Mouse (Mus musculus) right cerebral cortex, postnatal 10 days (tissue): Measurements from ENCODE around the gene Itga9.
A peak's percentile ranks its signal among the peaks of the same experiment; 100 is the strongest.

ENCODE experiments used
- DNase-seq, 2 experiments: peaks; one replicate each; pipeline ENCODE4 v3.0.0; 2021; ENCODE audit warnings: low spot score in 2 of 2

Itga9 gene

GRCm38 (mm10) chr9:118920798-118921515, 314.5 kb downstream of the Itga9 start:
- peak; percentile 84 to 86 for DNase-seq

DNA sequence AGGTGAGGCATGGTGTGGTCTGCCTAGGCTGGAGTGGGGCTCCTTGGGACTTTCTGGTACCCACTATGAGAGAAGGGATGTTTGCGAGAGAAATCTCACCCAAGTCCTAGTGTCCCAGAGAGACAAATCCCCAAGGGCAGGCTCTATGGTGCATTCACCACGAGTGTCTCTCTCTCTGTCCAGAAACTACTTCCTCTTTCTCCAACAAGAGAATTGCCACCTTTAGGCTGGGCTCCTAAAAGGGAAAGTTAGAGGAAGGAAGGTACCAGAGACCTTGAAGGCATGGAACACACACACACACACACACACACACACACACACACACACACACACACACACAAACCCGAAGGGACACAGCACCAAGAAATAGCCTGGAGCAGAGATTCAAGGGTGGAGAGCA, 315.4 kb downstream of the Itga9 start:
- no peak for DNase-seq

DNA sequence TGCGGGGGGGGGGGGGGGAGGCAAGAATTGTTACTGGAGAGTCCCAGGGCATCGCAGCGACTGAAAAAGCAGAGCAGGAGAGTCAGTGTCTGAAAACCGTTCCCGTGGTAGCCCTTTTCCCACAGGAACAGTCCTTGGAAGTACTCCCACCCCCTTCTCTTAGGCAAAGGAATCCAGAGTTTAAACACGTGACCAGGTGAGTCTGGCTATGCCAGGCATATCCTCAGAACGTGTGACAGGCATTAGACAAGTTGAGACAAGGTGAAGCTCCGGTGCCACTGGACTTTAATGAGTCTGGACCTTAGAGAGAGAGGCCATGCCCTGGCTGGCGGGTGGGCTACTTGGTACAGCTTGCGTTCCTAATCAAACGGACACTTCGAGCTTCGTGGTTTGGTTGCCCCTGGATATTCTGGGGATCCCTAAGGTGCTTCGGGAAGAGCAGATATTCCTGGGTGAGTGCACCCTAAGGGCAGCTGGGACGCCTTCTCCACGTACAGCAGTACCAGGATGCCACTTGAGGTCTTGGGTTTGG, 318.1 kb downstream of the Itga9 start:
- DNase-seq = no peak

GRCm38 (mm10) chr9:118925286-118926110, 319.0 kb downstream of the Itga9 start:
- DNase-seq = peak; percentile 97

DNA sequence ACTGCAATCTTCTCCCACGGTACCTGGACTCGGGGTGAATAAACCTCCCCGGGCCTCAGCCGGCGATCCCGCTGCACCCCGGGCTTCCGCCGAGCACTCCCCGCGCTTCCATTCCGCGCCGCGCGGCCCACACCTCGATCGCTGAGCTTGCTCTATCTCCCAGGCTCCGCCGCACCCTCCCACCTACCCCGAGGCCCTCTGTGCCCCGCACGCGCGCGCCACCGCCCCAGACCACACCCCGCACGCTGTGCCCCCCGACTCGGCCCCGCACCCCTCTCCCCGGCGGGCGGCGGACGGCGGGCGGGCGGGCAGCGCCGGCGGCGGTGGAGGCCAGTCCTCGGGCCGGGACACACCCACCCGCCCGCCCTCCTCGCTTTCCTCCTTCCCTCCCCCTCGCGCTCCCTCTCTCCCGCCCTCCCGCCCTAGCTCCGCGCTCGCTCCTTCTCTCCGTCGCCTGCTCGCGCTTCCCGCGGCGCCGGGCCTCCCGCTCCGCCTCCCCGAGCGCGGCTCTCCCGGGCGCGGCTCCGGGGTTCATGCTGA, 319.7 kb downstream of the Itga9 start, which contains the start of gene Ctdspl:
Gene Ctdspl (plus strand): TSS at position 343 of the 540 bp plus-strand sequence.
- DNase-seq = peak; percentile 77 to 78

- peak; percentile 87 for DNase-seq
Observed at GRCm38 (mm10) chr9:118926688-118927321, 320.3 kb downstream of the Itga9 start.

GRCm38 (mm10) chr9:118927501-118927900, 321.0 kb downstream of the Itga9 start:
- DNase-seq = peak; percentile 53 to 69

GRCm38 (mm10) chr9:118928007-118928406, 321.5 kb downstream of the Itga9 start:
- no peak for DNase-seq

DNA sequence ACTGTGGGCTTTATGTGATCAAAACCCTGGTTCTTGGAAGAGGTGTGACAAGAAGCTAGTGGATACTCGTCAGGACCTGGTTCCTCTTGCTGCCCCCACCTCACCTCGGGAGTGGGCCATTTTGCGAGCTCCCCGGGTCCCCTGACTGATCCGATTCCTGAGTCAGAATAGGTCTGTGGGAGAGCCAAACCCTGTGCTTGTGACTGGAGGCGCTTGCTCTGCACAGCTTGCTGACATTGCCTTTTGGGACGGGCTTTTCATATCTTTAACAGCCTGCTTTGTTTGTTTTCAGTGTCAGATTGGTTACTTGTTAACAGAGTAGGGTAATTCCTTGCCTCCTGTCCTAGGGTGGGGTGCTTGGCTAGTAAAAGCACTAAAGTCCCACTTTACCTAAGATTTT, 322.2 kb downstream of the Itga9 start:
- DNase-seq = peak in 1 of 2 experiments; percentile 25

GRCm38 (mm10) chr9:118930611-118931010, 324.1 kb downstream of the Itga9 start:
- no peak for DNase-seq

DNA sequence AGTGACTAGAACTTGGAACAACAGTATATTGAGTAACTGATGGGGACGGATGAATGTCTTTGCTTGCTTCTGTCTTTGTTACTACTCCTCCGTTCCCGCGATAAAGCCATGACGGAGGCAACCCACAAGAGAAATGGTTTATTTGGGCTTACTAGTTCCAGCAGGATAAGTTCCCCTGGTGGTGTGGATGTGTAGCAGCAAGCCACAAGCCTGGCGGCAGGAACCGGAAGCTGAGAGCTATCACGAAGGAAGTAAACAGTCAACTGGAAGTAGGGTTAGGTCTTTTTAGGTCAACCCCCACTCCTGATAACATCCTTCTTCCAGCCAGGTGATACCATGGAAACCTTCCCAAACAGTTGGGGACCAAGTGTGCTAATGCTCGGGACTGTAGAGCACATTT, 327.3 kb downstream of the Itga9 start:
- no peak for DNase-seq

DNA sequence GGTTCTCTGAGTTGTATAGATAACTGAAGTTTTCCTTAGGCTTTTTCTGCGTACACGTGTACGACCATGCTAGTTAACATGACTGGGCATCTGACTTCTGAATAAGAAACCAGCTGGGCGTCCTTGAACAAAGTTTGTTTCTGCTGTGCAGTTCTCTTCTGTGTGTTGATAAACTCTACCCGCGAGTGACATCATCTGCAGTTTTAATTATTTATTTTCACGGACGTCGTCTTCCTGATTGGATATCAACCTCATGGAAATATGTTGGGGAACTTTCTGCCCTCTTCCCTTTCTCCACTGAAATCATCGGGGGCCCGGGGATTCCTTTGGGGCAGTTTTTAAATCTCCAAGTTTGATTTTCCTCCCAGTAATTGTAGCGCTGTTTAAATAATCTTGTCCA, 327.8 kb downstream of the Itga9 start:
- DNase-seq = no peak

DNA sequence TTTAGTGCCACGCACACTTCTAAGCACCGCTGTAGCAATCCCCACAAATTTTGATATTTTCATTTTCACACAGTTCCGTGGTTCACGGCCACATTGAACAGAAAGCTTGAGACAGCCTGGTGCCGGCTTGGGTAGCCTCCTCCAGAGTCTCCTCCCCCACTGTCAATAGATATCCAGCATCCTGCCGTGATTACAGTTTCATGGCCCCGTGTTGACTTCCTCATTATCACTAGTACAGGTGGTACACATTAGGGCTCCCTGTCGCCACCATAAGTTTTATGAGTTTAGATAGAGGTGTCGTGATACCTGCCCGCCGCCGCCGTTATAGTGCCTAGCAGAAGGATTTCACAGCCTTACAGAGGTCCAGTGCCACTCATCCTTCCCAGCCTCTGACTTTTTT, 328.6 kb downstream of the Itga9 start:
- DNase-seq = no peak

DNA sequence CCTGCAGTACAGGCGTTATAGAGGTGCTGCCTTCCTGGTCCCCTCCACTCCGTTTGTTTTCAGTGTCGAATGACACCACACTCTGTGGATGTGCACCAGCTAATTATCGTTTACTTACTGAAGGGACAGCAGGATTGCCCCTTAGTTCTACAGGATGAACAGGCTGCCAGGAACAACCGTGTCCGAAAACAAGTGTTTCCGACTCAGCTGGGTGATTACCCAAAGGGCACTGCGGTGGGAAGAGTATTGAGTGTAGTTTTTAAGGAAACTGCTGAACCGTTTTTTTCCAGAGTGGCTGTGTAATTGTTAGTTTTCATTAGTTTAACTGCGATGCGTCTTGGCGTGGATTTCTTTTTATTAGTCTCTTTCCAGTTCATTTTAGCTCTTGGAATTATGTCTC, 329.6 kb downstream of the Itga9 start:
- DNase-seq = no peak

- DNase-seq = no peak
Observed at GRCm38 (mm10) chr9:118937515-118937914, 331.0 kb downstream of the Itga9 start.

DNA sequence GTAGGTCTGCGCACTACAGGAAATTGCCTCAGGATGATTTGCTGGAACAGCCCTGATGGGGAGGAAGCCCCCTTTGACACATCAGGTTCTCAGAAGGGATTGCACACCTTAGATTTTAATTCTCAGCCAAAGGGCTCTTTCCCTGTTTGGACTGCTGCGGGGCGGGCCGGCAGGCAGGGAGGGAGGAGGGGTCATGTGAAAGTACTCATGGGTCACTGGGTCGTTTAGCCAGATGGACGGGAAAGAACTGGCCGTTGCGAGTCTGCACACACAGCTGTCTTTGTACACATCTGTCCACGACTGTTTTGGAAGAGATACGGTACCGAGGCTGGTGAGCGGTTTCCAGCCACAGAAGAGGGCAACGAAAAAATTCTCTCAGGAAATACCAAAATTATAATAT, 332.9 kb downstream of the Itga9 start:
- DNase-seq = no peak

GRCm38 (mm10) chr9:118939831-118940230, 333.3 kb downstream of the Itga9 start:
- DNase-seq = no peak

- DNase-seq = no peak
Observed at GRCm38 (mm10) chr9:118940591-118941207, 334.2 kb downstream of the Itga9 start.

GRCm38 (mm10) chr9:118942030-118942429, 335.5 kb downstream of the Itga9 start:
- DNase-seq = no peak

DNA sequence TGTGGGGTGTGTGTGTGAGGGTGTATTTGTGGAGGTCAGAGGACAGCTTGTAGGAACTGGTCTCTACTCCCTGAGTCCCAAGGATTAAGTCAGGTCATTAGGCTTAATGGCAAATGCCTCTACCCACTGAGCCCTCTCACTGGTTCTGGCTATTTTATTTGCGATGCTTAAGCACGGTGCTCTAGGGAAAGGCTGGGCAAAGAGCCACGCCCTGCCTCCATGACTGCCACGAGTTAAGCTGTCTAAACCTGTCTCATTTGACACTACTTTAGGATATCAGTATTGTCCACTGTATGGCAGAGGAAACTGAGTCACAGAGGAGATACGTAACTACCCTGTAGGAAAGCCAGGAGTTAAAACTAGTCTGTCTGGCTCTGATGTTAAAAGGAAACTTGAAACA, 337.5 kb downstream of the Itga9 start:
- no peak for DNase-seq

DNA sequence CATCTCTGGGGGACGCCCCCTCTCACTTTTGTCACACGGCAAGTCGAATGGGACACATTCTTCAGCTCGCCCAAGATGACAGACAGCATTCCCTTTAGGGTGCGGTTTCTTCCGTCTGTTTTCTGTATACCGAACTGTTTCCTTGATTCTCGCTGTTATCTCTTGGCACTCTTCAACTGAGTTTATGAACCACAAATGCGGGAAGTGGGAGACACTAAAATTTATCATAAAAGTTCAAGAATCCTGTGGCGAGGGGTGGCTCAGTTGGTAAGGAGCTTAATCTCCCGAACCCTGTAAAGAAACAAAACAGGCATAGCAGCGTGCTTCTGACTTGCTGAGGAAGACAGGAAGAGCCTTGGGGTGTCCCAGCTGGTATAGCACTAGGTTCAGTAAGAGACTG, 337.9 kb downstream of the Itga9 start:
- DNase-seq = no peak

- DNase-seq = no peak
Observed at GRCm38 (mm10) chr9:118948486-118948885, 342.0 kb downstream of the Itga9 start.
